Mouse (Mus musculus) megakaryocyte, embryonic 14.5 days (primary cell): ENCODE results near the gene Rad54l2.

Experiments used
- FLI1 ChIP-seq: IDR thresholded peaks from 2 replicates; pipeline ENCODE4 v1.6.1; 2012; ENCODE audit warnings: low read length, inconsistent platforms, mixed read lengths
- GATA1 ChIP-seq: IDR thresholded peaks from 3 replicates; pipeline ENCODE4 v1.6.1; 2012; ENCODE audit warnings: mixed read lengths, low read length, inconsistent platforms, borderline replicate concordance

DNA sequence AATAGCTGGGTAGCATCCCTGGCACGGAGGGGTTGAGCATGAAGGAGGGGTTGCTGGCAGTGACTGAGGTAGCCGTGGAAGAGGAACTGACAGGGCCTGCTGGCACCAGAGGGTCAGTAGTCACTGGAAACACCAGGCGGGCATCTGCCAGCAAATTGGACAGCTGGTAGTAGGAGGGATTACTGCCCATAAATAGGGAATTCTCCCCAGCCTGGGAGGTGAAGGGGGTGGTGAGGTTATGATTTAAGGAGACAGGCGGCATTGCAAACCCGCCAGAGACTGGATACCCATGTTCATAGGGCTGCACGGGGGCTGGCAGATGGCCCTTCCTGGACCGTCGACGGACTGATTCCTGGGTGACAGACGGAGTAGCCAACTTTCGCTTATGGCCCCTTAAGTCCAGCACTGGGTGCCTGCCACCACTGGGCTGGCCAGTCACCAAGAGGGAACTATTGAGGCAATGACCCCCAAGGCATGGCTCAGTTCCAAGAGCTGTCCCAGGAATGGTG is 96.0 kb downstream of the Rad54l2 start:
- TF ChIP-seq GATA1 (no peak), FLI1 (no peak)
